Mouse (Mus musculus) limb, embryonic 11.5 days (tissue): ENCODE measurements around the gene Il12b. TPM values are rescaled to one million over a fixed set of nuclear protein-coding genes. Genes with fewer than 3 reads are reported as not detected.

Experiments used
- ATAC-seq: fragments of 200-750 bp; cut with Nextera tagmentation; 2 replicates; pipeline ENCODE4 v1.8.0; 2017; ENCODE audit warnings: low read depth; ENCODE audit not compliant: insufficient number of reproducible peaks, low FRiP score, low TSS enrichment
- DNase-seq: peaks from one replicate; pipeline ENCODE4 v3.0.0-alpha.2; 2015; ENCODE audit warnings: low spot score
- H3K27ac ChIP-seq: fragments of 300-500 bp; sonication (generic); replicated peaks from 2 replicates; pipeline ENCODE4 v1.5.1; 2014; ENCODE audit warnings: low read depth, mild to moderate bottlenecking, low read length
- H3K27me3 ChIP-seq: fragments of 300-500 bp; sonication (generic); 2 replicates; pipeline ENCODE4 v1.6.1; 2014; ENCODE audit warnings: mild to moderate bottlenecking, low read length, mixed read lengths; ENCODE audit not compliant: control insufficient read depth, insufficient read depth
- H3K36me3 ChIP-seq: fragments of 300-500 bp; sonication (generic); 2 replicates; pipeline ENCODE4 v1.6.1; 2014; ENCODE audit warnings: mild to moderate bottlenecking, low read length, moderate library complexity, mixed read lengths; ENCODE audit not compliant: control insufficient read depth, insufficient read depth
- H3K4me1 ChIP-seq: fragments of 300-500 bp; sonication (generic); 2 replicates; pipeline ENCODE4 v1.6.1; 2014; ENCODE audit warnings: low read length, mixed read lengths; ENCODE audit not compliant: control insufficient read depth, insufficient read depth
- H3K4me2 ChIP-seq: fragments of 300-500 bp; sonication (generic); 2 replicates; pipeline ENCODE4 v1.6.1; 2014; ENCODE audit warnings: low read depth, mild to moderate bottlenecking, moderate library complexity; ENCODE audit not compliant: severe bottlenecking
- H3K4me3 ChIP-seq: fragments of 300-500 bp; sonication (generic); 2 replicates; pipeline ENCODE4 v1.5.1; 2014; ENCODE audit warnings: low read depth, low read length
- H3K9ac ChIP-seq: fragments of 300-500 bp; sonication (generic); 2 replicates; pipeline ENCODE4 v1.6.1; 2014; ENCODE audit warnings: mild to moderate bottlenecking, low read length
- H3K9me3 ChIP-seq: fragments of 300-500 bp; sonication (generic); 2 replicates; pipeline ENCODE4 v1.6.1; 2016; ENCODE audit warnings: low read length; ENCODE audit not compliant: control insufficient read depth
- WGBS: fragments of 180-500 bp; shearing (Covaris S2); extraction: QIAGEN DNeasy Blood & Tissue Kit; methylation state at CpG from one replicate; pipeline ENCODE4 v1.1.7; 2014; 5-methylcytosine and 5-hydroxymethylcytosine counted together
- polyA plus RNA-seq: library from polyadenylated mRNA; unstranded; fragments of >200 nt; fragmentation: Nextera tagmentation; extraction: Ambion mirVana; gene quantifications from 2 replicates; pipeline ENCODE4 v1.2.1, GENCODE M21; 2014

Gene Il12b
- polyA plus RNA-seq, 1 experiment from 2014 or later = 0.11 TPM

- Histone ChIP-seq H3K4me3 (no peak overlapping the region), H3K9me3 (no peaks in the 10 kb centered on the region), H3K27me3 (no peaks in the 10 kb centered on the region), H3K4me2 (no peak overlapping the region), H3K4me1 (no peaks in the 10 kb centered on the region), H3K9ac (no peak overlapping the region), H3K27ac (no peak overlapping the region), H3K36me3 (no peaks in the 10 kb centered on the region)
- 71% methylated on average over 10 of the region's 10 CpGs for WGBS
- DNase-seq = no peak
- ATAC-seq = no peak
These were observed 22.7 kb downstream of the Il12b start for GRCm38 (mm10) chr11:44422337-44423111.

- WGBS = 59% methylated on average over 6 of the region's 6 CpGs
- ATAC-seq (no peak), DNase-seq (no peak)
- Histone ChIP-seq H3K36me3 (no peaks in the 10 kb centered on the region), H3K27me3 (no peaks in the 10 kb centered on the region), H3K4me3 (no peak overlapping the region), H3K4me2 (no peak overlapping the region), H3K9me3 (no peaks in the 10 kb centered on the region), H3K27ac (no peak overlapping the region), H3K4me1 (no peaks in the 10 kb centered on the region), H3K9ac (no peak overlapping the region)
These were observed 23.4 kb downstream of the Il12b start for GRCm38 (mm10) chr11:44423261-44423660.

DNA sequence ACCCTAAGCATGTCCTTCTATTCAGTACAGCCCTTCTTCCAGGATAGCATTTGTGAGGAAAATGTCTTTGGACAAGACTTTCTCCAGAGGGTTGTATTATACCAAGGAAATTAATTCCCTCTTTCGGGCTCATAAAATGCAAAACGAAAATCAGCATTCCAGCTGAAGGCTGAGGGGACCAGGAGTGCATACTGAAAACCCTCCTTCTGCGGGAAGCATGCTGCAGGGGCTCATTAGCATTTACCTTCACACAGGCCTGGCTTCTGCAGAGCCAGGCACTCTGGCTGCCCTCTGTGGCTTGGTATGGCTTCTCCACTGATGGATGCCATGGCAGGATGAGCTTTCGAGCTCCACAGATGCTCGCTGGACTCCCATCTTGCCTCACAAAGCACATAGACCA lies 24.1 kb downstream of the Il12b start:
- 53% methylated on average over 5 of the region's 5 CpGs for WGBS
- no peak overlapping the region for H3K27ac ChIP-seq
- H3K4me3 ChIP-seq = no peak overlapping the region
- H3K9me3 ChIP-seq = no peaks in the 10 kb centered on the region
- no peaks in the 10 kb centered on the region for H3K27me3 ChIP-seq
- no peaks in the 10 kb centered on the region for H3K36me3 ChIP-seq
- no peak overlapping the region for H3K9ac ChIP-seq
- H3K4me2 ChIP-seq = no peak overlapping the region
- no peaks in the 10 kb centered on the region for H3K4me1 ChIP-seq
- no peak for ATAC-seq
- DNase-seq = no peak

DNA sequence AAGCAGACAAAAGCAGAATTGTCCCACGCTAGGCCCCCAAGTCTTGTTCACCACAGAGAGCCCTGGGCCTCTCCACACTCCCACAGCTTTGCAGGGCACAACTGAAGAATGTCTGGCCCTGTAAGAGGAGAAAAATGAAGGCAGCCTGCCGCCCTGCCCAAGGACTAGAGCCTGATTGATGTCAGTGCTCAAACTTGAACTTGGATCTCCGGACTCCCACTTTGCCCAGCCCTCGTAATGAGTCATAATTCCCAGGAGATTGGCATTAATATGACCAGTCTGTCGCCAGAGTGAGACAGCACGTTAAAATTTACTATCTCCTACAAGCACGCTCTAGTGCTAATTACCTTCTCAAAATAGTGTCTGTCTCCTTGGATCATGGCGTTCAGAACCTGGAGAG lies 25.1 kb downstream of the Il12b start:
- WGBS = 58% methylated on average over 8 of the region's 8 CpGs
- no peaks in the 10 kb centered on the region for H3K9me3 ChIP-seq
- no peak overlapping the region for H3K9ac ChIP-seq
- no peaks in the 10 kb centered on the region for H3K36me3 ChIP-seq
- ATAC-seq (no peak), DNase-seq (no peak)
- no peak overlapping the region for H3K27ac ChIP-seq
- H3K4me1 ChIP-seq = no peaks in the 10 kb centered on the region
- no peak overlapping the region for H3K4me3 ChIP-seq
- no peak overlapping the region for H3K4me2 ChIP-seq
- H3K27me3 ChIP-seq = no peaks in the 10 kb centered on the region

- Histone ChIP-seq H3K27ac (no peak overlapping the region), H3K27me3 (no peaks in the 10 kb centered on the region), H3K9me3 (no peaks in the 10 kb centered on the region), H3K9ac (no peak overlapping the region), H3K4me3 (no peak overlapping the region), H3K36me3 (no peaks in the 10 kb centered on the region), H3K4me2 (no peak overlapping the region), H3K4me1 (no peaks in the 10 kb centered on the region)
- DNase-seq (no peak), ATAC-seq (no peak)
- WGBS = 72% methylated on average over 6 of the region's 6 CpGs
These were observed 25.8 kb downstream of the Il12b start for GRCm38 (mm10) chr11:44425626-44426025.

DNA sequence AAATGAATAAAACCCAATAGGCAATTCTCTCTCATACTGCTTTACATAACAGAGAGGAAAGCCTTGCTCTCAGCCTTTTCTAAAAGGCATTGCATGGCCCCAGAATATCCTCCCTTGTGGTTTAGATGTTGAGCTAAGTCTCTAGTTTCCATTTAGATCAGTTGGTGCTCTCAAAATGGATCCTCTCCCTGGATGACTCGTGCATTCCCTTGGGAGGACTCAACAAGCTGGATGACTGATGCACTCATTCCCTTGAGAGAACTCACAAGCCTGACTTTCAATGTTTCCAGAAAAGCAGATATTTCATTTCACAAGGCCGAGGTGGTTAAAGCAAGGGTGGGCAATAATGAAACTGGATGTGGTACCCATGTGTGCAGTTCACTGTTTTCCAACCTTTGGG lies 28.1 kb downstream of the Il12b start:
- ATAC-seq = no peak
- Histone ChIP-seq H3K4me3 (no peak overlapping the region), H3K27me3 (no peaks in the 10 kb centered on the region), H3K9me3 (no peaks in the 10 kb centered on the region), H3K9ac (no peak overlapping the region), H3K4me2 (no peak overlapping the region), H3K27ac (no peak overlapping the region), H3K4me1 (no peaks in the 10 kb centered on the region), H3K36me3 (no peaks in the 10 kb centered on the region)
- WGBS = 79% methylated on average over 2 of the region's 2 CpGs
- DNase-seq = no peak

- Histone ChIP-seq H3K9ac (no peak overlapping the region), H3K27me3 (no peaks in the 10 kb centered on the region), H3K4me3 (no peak overlapping the region), H3K27ac (no peak overlapping the region), H3K36me3 (no peaks in the 10 kb centered on the region), H3K4me2 (no peak overlapping the region), H3K9me3 (no peaks in the 10 kb centered on the region), H3K4me1 (no peaks in the 10 kb centered on the region)
- DNase-seq (no peak), ATAC-seq (no peak)
- WGBS = 87% methylated on average over 3 of the region's 3 CpGs
These were observed 30.2 kb downstream of the Il12b start for GRCm38 (mm10) chr11:44430036-44430435.

GRCm38 (mm10) chr11:44437786-44438185 lies 37.9 kb downstream of the Il12b start:
- H3K9ac ChIP-seq = no peak overlapping the region
- H3K9me3 ChIP-seq = no peaks in the 10 kb centered on the region
- H3K27ac ChIP-seq = no peak overlapping the region
- H3K27me3 ChIP-seq = no peaks in the 10 kb centered on the region
- no peak overlapping the region for H3K4me2 ChIP-seq
- no peaks in the 10 kb centered on the region for H3K36me3 ChIP-seq
- H3K4me1 ChIP-seq = no peaks in the 10 kb centered on the region
- no peak for ATAC-seq
- H3K4me3 ChIP-seq = no peak overlapping the region
- DNase-seq = no peak
- WGBS = 90% methylated on average over 6 of the region's 6 CpGs

- DNase-seq = no peak
- Histone ChIP-seq H3K4me2 (no peak overlapping the region), H3K27ac (no peak overlapping the region), H3K4me3 (no peak overlapping the region), H3K27me3 (no peaks in the 10 kb centered on the region), H3K4me1 (no peaks in the 10 kb centered on the region), H3K9me3 (no peaks in the 10 kb centered on the region), H3K9ac (no peak overlapping the region), H3K36me3 (no peaks in the 10 kb centered on the region)
- ATAC-seq = no peak
These were observed 51.2 kb downstream of the Il12b start for GRCm38 (mm10) chr11:44451046-44451445.
